Comparison of ENCODE assay signal across 8 mouse cellular contexts in the genomic region with DNA sequence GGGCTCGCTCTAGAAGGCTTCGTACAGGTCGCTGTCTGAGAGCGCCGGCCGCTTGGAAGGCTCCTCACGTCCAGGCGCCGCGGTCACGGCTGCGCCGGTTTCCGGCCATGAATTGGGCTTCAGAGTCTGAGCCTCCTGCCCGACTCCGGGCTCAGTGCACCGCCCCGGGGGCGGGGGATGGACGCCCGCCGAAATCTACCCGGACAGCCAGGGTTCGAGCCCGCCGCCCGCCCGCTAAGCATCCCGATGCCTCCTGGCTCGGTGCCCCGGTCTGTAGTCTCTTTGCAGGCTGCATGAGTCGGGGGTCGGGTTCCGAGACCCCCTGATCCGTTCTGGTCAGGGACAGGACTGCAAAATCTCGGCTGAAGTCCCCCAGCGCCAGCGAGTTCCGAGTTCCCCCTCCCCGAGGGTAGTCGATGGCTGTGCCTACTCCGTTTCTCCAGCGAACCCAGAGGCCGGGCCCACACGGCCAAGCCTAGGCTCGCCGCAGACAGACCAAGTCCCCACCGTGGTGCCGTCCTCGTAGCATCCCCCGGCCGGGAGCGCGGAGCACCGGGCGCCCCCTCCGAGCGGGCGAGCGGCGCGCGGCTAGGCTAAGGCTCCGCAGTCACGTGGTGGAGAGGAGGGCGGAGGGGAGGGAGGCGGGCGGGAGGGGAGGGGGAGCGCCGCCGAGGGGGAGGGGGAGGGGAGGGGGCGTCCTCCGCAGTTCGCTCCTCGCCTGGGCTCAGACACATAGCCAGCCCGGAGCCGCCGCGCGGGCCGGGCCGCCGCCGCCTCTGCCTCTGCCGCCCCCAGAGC. TPM values are rescaled to one million over a fixed set of nuclear protein-coding genes. Genes with fewer than 3 reads are reported as not detected.
A peak's percentile ranks its signal among the peaks of the same experiment; 100 is the strongest.
DNase-seq lines count a peak whose midpoint lies in the region; ATAC-seq and TF ChIP-seq lines count a peak whose summit lies in the region.

No protein-coding gene starts in this region.

- WGBS in embryonic facial prominence, embryonic 10.5 days = 1% methylated on average over 80 of the region's 85 CpGs
- 2% methylated on average over 76 of the region's 85 CpGs for WGBS in limb, embryonic 10.5 days
- whole genome bisulfite sequencing in neural tube, embryonic 13.5 days = under 1% methylated on average over 63 of the region's 85 CpGs

- no peaks in the 10 kb centered on the region for H3K36me3 ChIP-seq in embryonic facial prominence, embryonic 10.5 days (replicated peaks)
- no peaks in the 10 kb centered on the region for H3K36me3 ChIP-seq in limb, embryonic 10.5 days
- no peaks in the 10 kb centered on the region for H3K36me3 ChIP-seq in neural tube, embryonic 13.5 days

- peak overlapping the region; percentile 95 for H3K27ac ChIP-seq in layer of hippocampus, adult 2 months
- peak overlapping the region; percentile 69 for H3K27ac ChIP-seq in embryonic facial prominence, embryonic 10.5 days (replicated peaks)
- peak overlapping the region; percentile 64 for H3K27ac ChIP-seq in limb, embryonic 10.5 days
- peak overlapping the region; percentile 88 for H3K27ac ChIP-seq in neural tube, embryonic 13.5 days (replicated peaks)

- no peak for TF ChIP-seq CTCF in layer of hippocampus, adult 2 months (conservative IDR thresholded peaks at IDR 0.05)

- peak overlapping the region; percentile 66 for H3K4me3 ChIP-seq in layer of hippocampus, adult 2 months
- H3K4me3 ChIP-seq in embryonic facial prominence, embryonic 10.5 days = peak overlapping the region; percentile 69
- H3K4me3 ChIP-seq in limb, embryonic 10.5 days = peak overlapping the region; percentile 60
- peak overlapping the region; percentile 74 for H3K4me3 ChIP-seq in neural tube, embryonic 13.5 days

- no peaks in the 10 kb centered on the region for H3K9me3 ChIP-seq in embryonic facial prominence, embryonic 10.5 days
- no peaks in the 10 kb centered on the region for H3K9me3 ChIP-seq in limb, embryonic 10.5 days (replicated peaks)
- no peaks in the 10 kb centered on the region for H3K9me3 ChIP-seq in neural tube, embryonic 13.5 days

- H3K4me1 ChIP-seq in embryonic facial prominence, embryonic 10.5 days = peaks cover 37% of the 10 kb centered on the region
- peaks cover 34% of the 10 kb centered on the region for H3K4me1 ChIP-seq in limb, embryonic 10.5 days
- peaks cover 42% of the 10 kb centered on the region for H3K4me1 ChIP-seq in neural tube, embryonic 13.5 days (replicated peaks)

- peak overlapping the region; percentile 83 for H3K4me2 ChIP-seq in neural tube, embryonic 13.5 days

- peak; percentile 41 to 55 for DNase-seq in layer of hippocampus, adult 2 months (ENCODE audit: low spot score in 2 of 2)
- DNase-seq in layer of hippocampus, adult 9-10 months (ENCODE audit: low spot score) = no peak
- peak; percentile 82 for DNase-seq in embryonic facial prominence, embryonic 10.5 days (ENCODE audit: low spot score)
- peak; percentile 14 for DNase-seq in heart, postnatal 4 days
- DNase-seq in limb, embryonic 10.5 days (ENCODE audit: low spot score) = peak; percentile 73
- no peak for DNase-seq in thymus, postnatal 25 days

- H3K9ac ChIP-seq in neural tube, embryonic 13.5 days = peak overlapping the region; percentile 88

- peaks cover 99% of the 10 kb centered on the region for H3K27me3 ChIP-seq in embryonic facial prominence, embryonic 10.5 days (replicated peaks; ENCODE audit: low read depth, poor library complexity, severe bottlenecking)
- H3K27me3 ChIP-seq in limb, embryonic 10.5 days (ENCODE audit: low read depth, poor library complexity, severe bottlenecking) = peaks cover 98% of the 10 kb centered on the region
- peaks cover 73% of the 10 kb centered on the region for H3K27me3 ChIP-seq in neural tube, embryonic 13.5 days

- peak; percentile 88 for ATAC-seq in neural tube, embryonic 13.5 days (ENCODE audit: low read depth)
- ATAC-seq in megakaryocyte-erythroid progenitor cell, adult 5-6 weeks (replicated peaks; ENCODE audit: low FRiP score, low TSS enrichment, poor library complexity, severe bottlenecking) = no peak

RNA-seq across cellular contexts. Expression of a gene that starts 0.6 kb away (rescaled TPM):
- total RNA-seq in layer of hippocampus, adult 2 months (2021) = 10 to 100 TPM; 55.1 to 57.2 TPM
- polyA plus RNA-seq in embryonic facial prominence, embryonic 10.5 days (2016; fragmentation: Nextera tagmentation; extraction: Ambion mirVana) = 0.20 and 0.31 TPM in 2 replicates
- under 1 TPM; 0.09 to 0.24 TPM for total RNA-seq in heart, postnatal 4 days (2021)
- polyA plus RNA-seq in limb, embryonic 10.5 days (2016; fragmentation: Nextera tagmentation; extraction: Ambion mirVana) = 0.05 and 0.06 TPM in 2 replicates
- polyA plus RNA-seq in neural tube, embryonic 13.5 days (2015; fragmentation: Nextera tagmentation; extraction: Ambion mirVana) = 4.2 and 5.2 TPM in 2 replicates
- total RNA-seq in megakaryocyte-erythroid progenitor cell, adult 5-6 weeks (2014; fragmentation: Nextera tagmentation) = not detected in 2 replicates
- total RNA-seq in megakaryocyte-erythroid progenitor cell, adult 5-6 weeks (2017) = not detected in 2 replicates

Comparison
In these comparisons a context has a peak if more than half of its experiments do, and no peak if none do; other contexts are left out.
1. DNase-seq: peak in layer of hippocampus, adult 2 months (2 of 2), embryonic facial prominence, embryonic 10.5 days (single experiment), heart, postnatal 4 days (single experiment) and limb, embryonic 10.5 days (single experiment); none in layer of hippocampus, adult 9-10 months (single experiment) and thymus, postnatal 25 days (single experiment).
2. RNA of a gene that starts 0.6 kb away (total RNA-seq): 55.1 to 57.2 TPM in layer of hippocampus, adult 2 months; 0.09 to 0.24 TPM in heart, postnatal 4 days and not detected in megakaryocyte-erythroid progenitor cell, adult 5-6 weeks; every median in the first group is over 10 times any median in the second.
3. Peak in every context shown above with its lines, with median percentiles within 50 percentile points of each other: H3K27ac ChIP-seq and H3K4me3 ChIP-seq.